Mouse (Mus musculus) hindbrain, embryonic 12.5 days (tissue): ENCODE results near the gene Tiam1. TPM values are rescaled to one million over a fixed set of nuclear protein-coding genes. Genes with fewer than 3 reads are reported as not detected.
A peak's percentile ranks its signal among the peaks of the same experiment; 100 is the strongest.

Source experiments
- ATAC-seq: fragments of 200-750 bp; cut with Nextera tagmentation; 2 replicates; pipeline ENCODE4 v1.8.0; 2017; ENCODE audit warnings: moderate TSS enrichment; ENCODE audit not compliant: low FRiP score
- H3K27ac ChIP-seq: fragments of 300-500 bp; sonication (generic); 2 replicates; pipeline ENCODE4 v1.5.1; 2016; ENCODE audit warnings: mild to moderate bottlenecking
- H3K27me3 ChIP-seq: fragments of 300-500 bp; sonication (generic); 2 replicates; pipeline ENCODE4 v1.6.1; 2016; ENCODE audit warnings: mild to moderate bottlenecking
- H3K36me3 ChIP-seq: fragments of 300-500 bp; sonication (generic); 2 replicates; pipeline ENCODE4 v1.6.1; 2016; ENCODE audit warnings: mild to moderate bottlenecking
- H3K4me1 ChIP-seq: fragments of 300-500 bp; sonication (generic); 2 replicates; pipeline ENCODE4 v1.6.1; 2016
- H3K4me2 ChIP-seq: fragments of 300-500 bp; sonication (generic); replicated peaks from 2 replicates; pipeline ENCODE4 v1.6.1; 2016; ENCODE audit warnings: mild to moderate bottlenecking
- H3K4me3 ChIP-seq: fragments of 300-500 bp; sonication (generic); 2 replicates; pipeline ENCODE4 v1.5.1; 2016; ENCODE audit warnings: mild to moderate bottlenecking
- H3K9ac ChIP-seq: fragments of 300-500 bp; sonication (generic); 2 replicates; pipeline ENCODE4 v1.6.1; 2016; ENCODE audit warnings: mild to moderate bottlenecking, moderate library complexity
- H3K9me3 ChIP-seq: fragments of 300-500 bp; sonication (generic); replicated peaks from 2 replicates; pipeline ENCODE4 v1.6.1; 2016; ENCODE audit warnings: mild to moderate bottlenecking
- WGBS: fragments of 180-500 bp; shearing (Covaris S2); methylation state at CpG from one replicate; pipeline ENCODE4 v1.1.7; 2016; 5-methylcytosine and 5-hydroxymethylcytosine counted together
- polyA plus RNA-seq: library from polyadenylated mRNA; unstranded; fragments of >200 nt; fragmentation: Nextera tagmentation; extraction: Ambion mirVana; gene quantifications from 2 replicates; pipeline ENCODE4 v1.2.1, GENCODE M21; 2016

Gene Tiam1
- polyA plus RNA-seq, 1 experiment from 2014 or later, result 25.7 TPM

DNA sequence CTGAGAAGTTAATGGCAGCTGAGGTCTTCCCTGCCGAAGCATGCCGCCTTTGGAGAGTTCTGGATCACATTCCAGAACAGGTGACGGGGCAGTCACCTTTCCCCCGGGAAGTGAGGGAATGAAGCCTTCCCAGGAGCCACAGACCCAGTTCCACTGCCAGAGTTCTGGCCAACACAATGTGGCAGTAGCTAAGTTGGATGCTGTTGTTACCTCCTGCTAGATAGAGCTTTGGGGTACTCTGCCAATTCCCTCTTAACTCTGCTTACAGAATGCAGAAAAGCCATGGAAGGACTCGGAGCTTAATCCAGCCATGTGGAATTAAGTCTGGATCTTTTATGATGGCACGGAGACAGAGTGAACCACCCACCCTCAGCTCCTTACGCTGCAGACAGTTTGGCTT lies 209.6 kb downstream of the Tiam1 start:
- Histone ChIP-seq H3K27me3 (no peaks in the 10 kb centered on the region), H3K4me1 (peaks cover 13% of the 10 kb centered on the region), H3K9ac (no peak overlapping the region), H3K4me3 (no peak overlapping the region), H3K9me3 (no peaks in the 10 kb centered on the region), H3K27ac (no peak overlapping the region), H3K4me2 (no peak overlapping the region), H3K36me3 (no peaks in the 10 kb centered on the region)
- ATAC-seq, result no peak
- 67% methylated on average over 7 of the region's 7 CpGs for WGBS

DNA sequence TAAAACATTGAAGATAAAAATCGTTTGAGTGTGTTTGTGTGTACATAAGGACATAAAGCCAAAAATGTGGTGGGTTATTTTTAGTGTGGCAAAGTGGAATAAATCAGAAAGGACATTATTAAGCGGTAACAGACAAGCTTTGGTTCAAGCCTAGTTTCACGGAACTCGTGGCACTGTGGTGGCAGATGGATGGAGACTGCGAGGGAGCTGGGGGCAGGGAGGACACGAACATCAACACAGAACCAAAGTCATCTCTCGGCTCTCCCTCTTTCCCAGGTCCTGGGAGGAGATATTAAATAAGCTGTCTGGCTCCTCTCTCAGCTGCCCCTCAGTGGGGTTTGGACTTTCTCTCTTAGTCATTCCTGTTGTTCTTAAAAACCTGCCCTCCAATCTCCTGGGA lies 215.0 kb downstream of the Tiam1 start:
- Histone ChIP-seq H3K9ac (no peak overlapping the region), H3K4me1 (peaks cover 15% of the 10 kb centered on the region), H3K4me3 (no peak overlapping the region), H3K27me3 (no peaks in the 10 kb centered on the region), H3K27ac (no peak overlapping the region), H3K36me3 (no peaks in the 10 kb centered on the region), H3K4me2 (no peak overlapping the region), H3K9me3 (no peaks in the 10 kb centered on the region)
- no peak for ATAC-seq
- 87% methylated on average over 7 of the region's 7 CpGs for WGBS

DNA sequence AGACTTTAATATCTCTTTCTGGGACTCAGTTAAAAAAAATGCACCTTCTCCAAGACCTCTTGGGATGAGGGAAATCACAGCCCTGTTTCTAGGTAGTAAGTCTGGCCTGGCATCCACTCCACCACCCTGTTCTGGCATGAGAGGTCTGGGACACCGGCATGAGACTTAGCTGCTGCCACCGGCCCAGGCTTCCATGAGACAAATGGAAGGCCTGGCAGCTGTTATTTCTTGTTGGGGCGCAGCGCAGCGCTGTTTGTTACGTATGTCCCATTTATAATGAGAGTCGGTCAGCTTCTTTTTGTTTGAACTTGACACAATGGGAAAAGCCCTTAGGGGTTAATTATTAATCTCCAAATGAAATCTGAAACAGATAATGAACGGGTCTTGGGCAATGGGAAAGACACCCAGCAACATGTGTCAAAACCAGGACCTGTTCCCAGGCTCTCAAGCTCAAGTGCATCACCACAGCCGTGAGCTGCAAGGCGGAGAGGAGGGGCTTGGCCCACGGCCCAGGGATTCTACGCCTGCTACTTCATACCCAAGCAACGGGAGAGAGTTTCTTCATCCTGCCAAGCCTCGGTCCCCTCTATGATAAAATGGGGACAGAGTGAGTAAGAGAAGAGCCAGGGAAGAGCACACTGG lies 219.2 kb downstream of the Tiam1 start:
- Histone ChIP-seq H3K4me1 (peaks cover 32% of the 10 kb centered on the region), H3K9ac (no peak overlapping the region), H3K4me3 (no peak overlapping the region), H3K27me3 (no peaks in the 10 kb centered on the region), H3K4me2 (no peak overlapping the region), H3K27ac (0 out of 2 replicates have a peak overlapping the region, but pooled peaks have one; percentile 48), H3K9me3 (no peaks in the 10 kb centered on the region), H3K36me3 (no peaks in the 10 kb centered on the region)
- 44% methylated on average over 14 of the region's 14 CpGs for WGBS
- peak; percentile 63 for ATAC-seq

DNA sequence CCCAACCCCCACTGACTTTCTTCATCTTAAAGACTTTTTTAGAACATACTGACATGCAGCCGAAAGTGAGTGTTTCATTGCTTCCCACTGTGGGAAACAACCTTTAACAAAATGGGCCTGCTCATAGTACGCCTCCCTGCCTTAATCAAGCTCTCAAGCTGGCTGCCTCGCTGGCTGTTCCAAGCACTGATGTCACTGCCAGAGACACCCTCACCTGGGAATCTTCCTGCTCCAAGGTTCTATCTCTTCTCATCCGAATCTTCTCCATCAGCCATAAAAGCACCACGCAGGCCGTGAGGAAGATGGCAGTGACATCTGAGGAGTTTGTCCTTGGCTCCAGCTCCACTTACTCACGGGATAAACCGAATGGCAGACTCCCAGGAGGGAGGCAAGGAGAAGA lies 220.3 kb downstream of the Tiam1 start:
- peaks cover 32% of the 10 kb centered on the region for H3K4me1 ChIP-seq

DNA sequence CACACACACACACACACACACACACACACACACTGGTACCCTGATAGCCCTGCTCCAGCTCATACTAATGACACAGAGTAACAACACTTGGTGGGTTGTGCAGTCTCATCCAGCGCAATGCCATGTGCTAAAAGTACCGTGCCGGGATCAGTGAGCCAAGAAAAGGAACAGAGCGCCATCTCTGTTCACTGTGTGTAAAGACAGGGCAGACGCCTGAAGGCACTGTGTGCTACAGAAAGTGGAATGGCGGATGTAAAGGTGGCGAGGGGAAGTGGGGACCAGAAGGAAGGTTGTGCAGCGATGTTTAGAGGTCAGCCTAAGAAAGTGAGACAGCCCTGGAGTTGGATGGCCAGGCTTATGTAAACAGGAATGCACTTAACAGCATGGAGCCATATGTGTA lies 221.1 kb downstream of the Tiam1 start:
- 88% methylated on average over 8 of the region's 8 CpGs for WGBS
- Histone ChIP-seq H3K4me1 (peaks cover 32% of the 10 kb centered on the region), H3K27ac (no peak overlapping the region), H3K27me3 (no peaks in the 10 kb centered on the region), H3K9me3 (no peaks in the 10 kb centered on the region), H3K9ac (no peak overlapping the region), H3K36me3 (no peaks in the 10 kb centered on the region), H3K4me3 (no peak overlapping the region), H3K4me2 (no peak overlapping the region)
- no peak for ATAC-seq

More for the DNA sequence above, 220.3 kb downstream of the Tiam1 start:
- Histone ChIP-seq H3K36me3 (no peaks in the 10 kb centered on the region), H3K4me3 (no peak overlapping the region), H3K27me3 (no peaks in the 10 kb centered on the region), H3K4me2 (no peak overlapping the region), H3K27ac (no peak overlapping the region), H3K9me3 (no peaks in the 10 kb centered on the region), H3K9ac (no peak overlapping the region)
- no peak for ATAC-seq
- WGBS, result 85% methylated on average over 8 of the region's 8 CpGs

DNA sequence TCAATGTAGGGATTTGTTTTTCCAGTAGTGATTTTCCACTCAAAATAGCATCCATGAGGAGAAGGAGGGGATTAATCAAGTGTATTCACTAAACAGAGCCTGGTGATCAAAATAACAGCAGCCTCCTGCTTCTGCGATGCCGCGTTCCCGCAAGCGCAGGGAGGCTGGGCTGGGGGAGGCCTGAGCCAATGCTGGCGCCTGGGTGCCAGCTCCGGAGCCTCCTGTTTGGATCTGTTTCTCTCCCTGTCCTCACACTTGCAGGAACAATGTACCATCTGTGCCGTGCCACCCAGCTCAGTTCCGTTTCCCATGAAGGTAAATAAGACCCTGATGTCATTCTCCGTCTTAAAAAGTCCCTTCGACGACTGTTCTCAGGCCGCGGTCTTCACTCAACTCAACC lies 222.2 kb downstream of the Tiam1 start:
- 86% methylated on average over 14 of the region's 14 CpGs for WGBS
- H3K27ac ChIP-seq, result no peak overlapping the region

DNA sequence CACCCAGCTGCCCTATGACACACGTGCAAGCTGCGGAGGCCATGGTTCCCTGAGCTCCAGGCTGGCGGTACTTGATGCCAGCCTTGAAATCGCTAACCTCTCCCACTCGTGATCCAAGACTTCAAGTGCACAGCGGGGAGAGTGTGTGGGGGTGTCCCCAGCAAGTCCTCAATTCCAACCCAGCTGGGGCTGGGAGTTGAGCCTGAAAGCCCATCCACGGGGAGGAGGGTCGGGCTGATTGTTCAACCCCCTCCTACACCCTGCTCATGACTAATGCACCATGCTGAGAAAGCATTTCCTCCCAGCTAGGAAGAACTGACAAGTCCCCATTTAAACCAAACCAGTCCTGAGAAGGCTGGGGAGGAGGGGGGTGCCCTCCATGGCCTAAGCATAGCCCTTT lies 223.2 kb downstream of the Tiam1 start:
- H3K27ac ChIP-seq, result no peak overlapping the region
- no peak overlapping the region for H3K4me3 ChIP-seq
- H3K4me2 ChIP-seq, result no peak overlapping the region
- 65% methylated on average over 8 of the region's 8 CpGs for WGBS
- H3K4me1 ChIP-seq, result peaks cover 32% of the 10 kb centered on the region
- no peak overlapping the region for H3K9ac ChIP-seq
- no peak for ATAC-seq
- H3K9me3 ChIP-seq, result no peaks in the 10 kb centered on the region
- no peaks in the 10 kb centered on the region for H3K27me3 ChIP-seq
- no peaks in the 10 kb centered on the region for H3K36me3 ChIP-seq

More for the DNA sequence above, 222.2 kb downstream of the Tiam1 start:
- Histone ChIP-seq H3K4me1 (peaks cover 32% of the 10 kb centered on the region), H3K4me3 (no peak overlapping the region), H3K36me3 (no peaks in the 10 kb centered on the region), H3K9me3 (no peaks in the 10 kb centered on the region), H3K27me3 (no peaks in the 10 kb centered on the region), H3K4me2 (no peak overlapping the region), H3K9ac (no peak overlapping the region)
- no peak for ATAC-seq

DNA sequence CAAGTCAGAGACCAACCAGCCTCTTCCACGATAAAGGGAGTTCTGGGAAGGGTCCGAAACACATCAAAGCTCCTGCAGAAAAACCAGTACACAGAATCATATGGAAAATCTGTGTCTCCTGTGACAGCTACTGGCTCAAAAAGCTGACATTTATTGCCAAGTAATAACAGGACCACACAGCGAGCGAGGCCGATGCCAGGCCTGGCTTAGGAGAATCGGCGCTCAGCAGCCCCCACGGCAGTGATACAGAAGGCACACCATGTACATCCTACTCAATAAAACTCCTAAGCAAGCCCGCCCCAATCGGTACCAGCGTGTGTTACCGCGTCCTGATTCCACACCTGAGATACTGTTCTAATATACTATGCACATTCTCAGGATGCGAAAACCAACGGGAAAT lies 226.2 kb downstream of the Tiam1 start:
- 93% methylated on average over 15 of the region's 15 CpGs for WGBS
- H3K4me1 ChIP-seq, result peaks cover 16% of the 10 kb centered on the region
- no peak for ATAC-seq
- H3K27ac ChIP-seq, result no peak overlapping the region
- H3K4me2 ChIP-seq, result no peak overlapping the region
- no peak overlapping the region for H3K9ac ChIP-seq
- H3K27me3 ChIP-seq, result no peaks in the 10 kb centered on the region
- H3K9me3 ChIP-seq, result no peaks in the 10 kb centered on the region
- H3K36me3 ChIP-seq, result no peaks in the 10 kb centered on the region
- H3K4me3 ChIP-seq, result no peak overlapping the region

DNA sequence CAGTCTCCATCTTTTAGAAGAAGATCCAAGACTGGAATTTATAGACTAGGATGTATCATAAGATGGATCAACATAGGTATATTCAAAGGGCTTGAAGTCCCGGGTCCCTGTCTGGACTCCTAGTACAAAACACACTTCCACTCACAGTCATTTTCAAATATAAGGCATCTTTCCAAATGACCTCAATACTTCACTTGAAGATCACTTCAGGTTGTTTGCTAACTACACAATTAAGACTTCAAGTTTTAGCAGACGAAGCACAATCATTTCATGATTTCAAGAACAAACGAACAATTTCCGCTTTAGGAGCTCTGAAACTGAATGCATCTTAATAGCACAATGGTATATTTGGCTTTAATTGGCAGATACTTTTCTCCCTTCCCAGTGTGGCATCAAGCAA lies 228.6 kb downstream of the Tiam1 start:
- Histone ChIP-seq H3K27ac (no peak overlapping the region), H3K36me3 (no peaks in the 10 kb centered on the region), H3K4me1 (peaks cover 12% of the 10 kb centered on the region), H3K9ac (no peak overlapping the region), H3K27me3 (no peaks in the 10 kb centered on the region), H3K9me3 (no peaks in the 10 kb centered on the region), H3K4me2 (no peak overlapping the region), H3K4me3 (no peak overlapping the region)
- ATAC-seq, result no peak
- WGBS, result 92% methylated on average over 4 of the region's 4 CpGs

DNA sequence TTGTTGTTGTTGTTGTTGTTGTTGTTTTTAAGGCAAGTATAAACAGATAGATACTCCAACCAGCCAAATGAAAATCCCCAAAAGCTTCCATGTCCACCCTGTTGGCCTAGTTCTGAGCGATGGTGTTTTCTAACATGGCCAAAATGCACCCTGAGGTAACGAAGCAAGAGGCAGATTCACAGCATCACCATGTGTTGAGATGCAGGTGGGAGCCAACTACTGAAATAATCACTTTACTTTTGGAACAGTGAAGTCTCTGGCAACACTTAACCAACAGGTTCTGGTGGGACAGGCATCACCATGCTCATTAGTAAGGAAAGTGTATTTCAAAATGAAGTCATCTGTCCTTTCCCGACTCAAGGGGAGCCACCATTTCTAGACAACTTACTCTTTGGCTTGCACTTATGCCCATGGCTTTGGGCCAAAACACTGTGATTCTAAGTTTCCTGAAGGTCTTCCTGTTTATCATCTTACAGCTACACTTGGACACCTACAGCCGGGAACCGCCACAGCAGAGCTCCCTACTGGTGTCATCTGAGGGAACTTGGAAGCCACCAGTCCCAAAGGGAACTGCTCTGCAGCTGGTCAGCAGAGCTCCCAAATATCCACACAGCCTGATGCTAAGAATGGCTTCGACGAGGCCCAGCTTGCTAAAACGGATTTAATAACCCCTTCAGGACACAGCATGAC lies 230.7 kb downstream of the Tiam1 start:
- H3K4me1 ChIP-seq, result peaks cover 26% of the 10 kb centered on the region
- H3K36me3 ChIP-seq, result no peaks in the 10 kb centered on the region
- no peak for ATAC-seq
- H3K27ac ChIP-seq, result no peak overlapping the region
- H3K9ac ChIP-seq, result no peak overlapping the region
- no peak overlapping the region for H3K4me2 ChIP-seq
- H3K27me3 ChIP-seq, result no peaks in the 10 kb centered on the region
- H3K9me3 ChIP-seq, result no peaks in the 10 kb centered on the region
- H3K4me3 ChIP-seq, result no peak overlapping the region
- 72% methylated on average over 8 of the region's 8 CpGs for WGBS

DNA sequence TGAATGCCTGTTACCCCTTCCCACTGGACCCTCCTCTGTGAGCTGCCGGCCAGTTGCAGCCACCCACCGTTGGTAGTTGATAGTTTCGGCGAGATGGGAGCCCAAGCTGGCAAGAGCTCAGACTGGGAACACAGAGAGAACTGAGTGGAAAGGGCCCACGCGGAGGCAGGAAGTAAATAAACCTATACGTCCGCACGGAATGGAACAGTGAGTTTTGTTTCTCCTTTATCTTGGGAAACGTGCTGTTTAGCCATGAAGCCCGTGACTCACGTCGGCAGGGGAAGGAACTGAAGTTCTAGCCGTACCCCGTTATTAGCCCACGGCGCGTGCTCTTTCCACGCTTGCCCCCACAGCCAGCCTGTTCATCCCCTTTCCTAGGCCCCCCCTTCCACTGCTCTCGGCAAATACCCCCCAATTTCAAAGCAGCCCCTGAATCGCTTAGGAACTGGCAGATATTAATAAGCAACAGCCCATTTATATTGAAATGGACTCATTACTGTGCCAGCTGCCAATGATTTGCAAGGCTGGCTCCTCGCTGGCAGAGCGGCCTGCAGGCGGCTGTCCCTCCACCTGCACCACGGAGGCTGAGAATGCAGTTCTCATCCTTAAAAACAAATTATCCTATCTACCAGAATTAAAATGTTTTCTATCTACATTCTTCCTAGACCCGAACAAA lies 234.0 kb downstream of the Tiam1 start:
- H3K4me1 ChIP-seq, result peaks cover 26% of the 10 kb centered on the region
- peak; percentile 64 for ATAC-seq
- H3K27ac ChIP-seq, result peak overlapping the region; percentile 49
- H3K9ac ChIP-seq, result no peak overlapping the region
- no peak overlapping the region for H3K4me3 ChIP-seq
- no peaks in the 10 kb centered on the region for H3K9me3 ChIP-seq
- no peak overlapping the region for H3K4me2 ChIP-seq
- H3K36me3 ChIP-seq, result no peaks in the 10 kb centered on the region
- 65% methylated on average over 26 of the region's 26 CpGs for WGBS
- no peaks in the 10 kb centered on the region for H3K27me3 ChIP-seq

DNA sequence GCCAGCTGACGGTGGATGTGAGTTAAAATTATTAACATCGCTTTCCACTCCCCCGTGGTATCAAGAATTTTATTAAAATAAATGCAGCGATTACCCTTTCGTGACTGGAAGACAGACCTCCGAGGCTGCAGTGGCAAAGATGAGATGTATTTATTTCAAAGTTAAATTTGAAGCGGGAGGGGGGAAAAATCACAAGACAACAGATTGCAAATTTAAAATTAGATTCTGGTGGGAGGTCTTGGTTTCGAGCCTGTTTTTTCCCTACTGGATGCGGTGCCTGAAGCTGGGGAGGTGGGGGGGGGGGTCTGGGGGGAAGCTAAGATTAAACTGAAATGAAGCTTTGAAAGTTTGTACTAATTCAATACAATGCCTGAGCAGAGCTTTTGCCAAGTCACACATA lies 235.9 kb downstream of the Tiam1 start:
- WGBS, result 79% methylated on average over 9 of the region's 9 CpGs
- Histone ChIP-seq H3K4me2 (no peak overlapping the region), H3K9ac (no peak overlapping the region), H3K27ac (no peak overlapping the region), H3K4me3 (no peak overlapping the region), H3K9me3 (no peaks in the 10 kb centered on the region), H3K27me3 (no peaks in the 10 kb centered on the region), H3K4me1 (peaks cover 20% of the 10 kb centered on the region), H3K36me3 (no peaks in the 10 kb centered on the region)
- ATAC-seq, result no peak
